Mouse (Mus musculus): ENCODE data around the gene Pnck.
A peak's percentile ranks its signal among the peaks of the same experiment; 100 is the strongest.

Pnck gene

GRCm38 (mm10) chrX:73639901-73640469 lies 19.9 kb downstream of the Pnck start:
- DNase-seq (ENCODE audit: low spot score in 2 of 2): no peak

- peak; percentile 14 to 17 for DNase-seq (ENCODE audit: low spot score in 2 of 2)
Observed at GRCm38 (mm10) chrX:73639255-73639675, 20.7 kb downstream of the Pnck start, which contains the start of gene Dusp9. Gene Dusp9 (plus strand): TSS chrX:73639419.

- no peak for DNase-seq (ENCODE audit: low spot score in 2 of 2)
Observed at GRCm38 (mm10) chrX:73637415-73637814, 22.5 kb downstream of the Pnck start.

- DNase-seq (ENCODE audit: low spot score in 2 of 2): no peak
Observed at GRCm38 (mm10) chrX:73635425-73635824, 24.5 kb downstream of the Pnck start.

- no peak for DNase-seq (ENCODE audit: low spot score in 2 of 2)
Observed at GRCm38 (mm10) chrX:73626981-73627380, 32.9 kb downstream of the Pnck start.

- DNase-seq (ENCODE audit: low spot score in 2 of 2): no peak
Observed at GRCm38 (mm10) chrX:73619890-73620289, 40.0 kb downstream of the Pnck start.

GRCm38 (mm10) chrX:73619401-73619800 lies 40.5 kb downstream of the Pnck start:
- DNase-seq (ENCODE audit: low spot score in 2 of 2): no peak

- DNase-seq (ENCODE audit: low spot score in 2 of 2): no peak
Observed at GRCm38 (mm10) chrX:73615876-73616275, 44.0 kb downstream of the Pnck start.

GRCm38 (mm10) chrX:73613665-73614064 lies 46.3 kb downstream of the Pnck start:
- DNase-seq (ENCODE audit: low spot score in 2 of 2): no peak
